Mouse (Mus musculus) hindbrain, postnatal 0 days (tissue): ENCODE data around the gene Epsti1. TPM values are rescaled to one million over a fixed set of nuclear protein-coding genes. Genes with fewer than 3 reads are reported as not detected.
A peak's percentile ranks its signal among the peaks of the same experiment; 100 is the strongest.

ENCODE experiments used
- ATAC-seq: fragments of 200-750 bp; cut with Nextera tagmentation; 2 replicates; pipeline ENCODE4 v1.8.0; 2017; ENCODE audit warnings: mild to moderate bottlenecking, moderate TSS enrichment, moderate library complexity
- DNase-seq: peaks from one replicate; pipeline ENCODE4 v3.0.0-alpha.2; 2015; ENCODE audit warnings: low spot score
- H3K27ac ChIP-seq: fragments of 300-500 bp; sonication (generic); 2 replicates; pipeline ENCODE4 v1.5.1; 2014; ENCODE audit warnings: mild to moderate bottlenecking
- H3K27me3 ChIP-seq: fragments of 300-500 bp; sonication (generic); 2 replicates; pipeline ENCODE4 v1.6.1; 2014; ENCODE audit warnings: low read length, mixed read lengths; ENCODE audit not compliant: insufficient read depth
- H3K36me3 ChIP-seq: fragments of 300-500 bp; sonication (generic); 2 replicates; pipeline ENCODE4 v1.6.1; 2014; ENCODE audit warnings: low read length, mixed read lengths; ENCODE audit not compliant: insufficient read depth
- H3K4me1 ChIP-seq: fragments of 300-500 bp; sonication (generic); 2 replicates; pipeline ENCODE4 v1.6.1; 2014; ENCODE audit warnings: antibody characterized with exemption, low read length, mixed read lengths; ENCODE audit not compliant: insufficient read depth
- H3K4me2 ChIP-seq: fragments of 300-500 bp; sonication (generic); 2 replicates; pipeline ENCODE4 v1.6.1; 2014; ENCODE audit warnings: low read depth, mild to moderate bottlenecking, low read length, moderate library complexity, mixed read lengths
- H3K4me3 ChIP-seq: fragments of 300-500 bp; sonication (generic); 2 replicates; pipeline ENCODE4 v1.5.1; 2014; ENCODE audit warnings: low read length
- H3K9ac ChIP-seq: fragments of 300-500 bp; sonication (generic); replicated peaks from 2 replicates; pipeline ENCODE4 v1.6.1; 2014; ENCODE audit warnings: mild to moderate bottlenecking, low read length, moderate library complexity, mixed read lengths
- H3K9me3 ChIP-seq: fragments of 300-500 bp; sonication (generic); 2 replicates; pipeline ENCODE4 v1.6.1; 2016; ENCODE audit warnings: low read length, mixed read lengths
- CTCF ChIP-seq: IDR thresholded peaks from 2 replicates; pipeline ENCODE4 v1.5.1; 2016; ENCODE audit warnings: antibody characterized with exemption, control low read depth, low read depth
- WGBS: fragments of 180-500 bp; shearing (Covaris S2); extraction: QIAGEN DNeasy Blood & Tissue Kit; methylation state at CpG from one replicate; pipeline ENCODE4 v1.1.7; 2014; 5-methylcytosine and 5-hydroxymethylcytosine counted together
- polyA plus RNA-seq: library from polyadenylated mRNA; unstranded; fragments of >200 nt; fragmentation: Nextera tagmentation; extraction: Ambion mirVana; gene quantifications from 2 replicates; pipeline ENCODE4 v1.2.1, GENCODE M21; 2015
- total RNA-seq: library from RNA; depleted of rRNA; stranded (reverse); fragments of >200 nt; gene quantifications from 2 replicates; pipeline ENCODE4 v1.2.3, GENCODE M21; 2014; rRNA removed

The Epsti1 gene
- total and polyA plus RNA-seq, 2 experiments from 2014 or later, result 0.16 to 0.41 TPM

DNA sequence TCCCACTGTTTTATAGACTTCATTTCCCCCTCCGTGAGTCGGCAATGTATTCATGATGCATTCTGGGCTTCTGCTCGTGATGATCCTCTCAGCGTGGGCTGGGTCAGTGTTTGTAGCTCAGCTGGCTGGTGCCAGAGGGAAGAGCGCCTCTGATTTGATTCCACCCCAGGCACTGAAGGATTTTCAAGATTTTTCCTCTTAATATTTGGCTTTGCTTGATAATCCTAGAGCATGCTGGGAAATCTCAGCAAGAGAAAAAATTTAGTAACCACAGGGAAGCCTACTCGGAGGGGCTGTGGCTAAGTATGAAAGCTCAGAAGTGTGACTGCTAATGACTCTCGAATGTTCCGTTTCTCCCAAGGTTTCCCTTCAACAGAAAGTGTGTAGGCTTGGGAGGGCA, 134.8 kb downstream of the Epsti1 start:
- H3K4me2 ChIP-seq, result peak overlapping the region; percentile 22; the same call in 1 of the 2 replicates
- ATAC-seq (peak; percentile 51; the same call in 1 of the 2 replicates), DNase-seq (peak; percentile 58)
- 41% methylated on average over 8 of the region's 8 CpGs for WGBS
- H3K4me3 ChIP-seq, result no peak overlapping the region
- H3K9me3 ChIP-seq, result no peaks in the 10 kb centered on the region
- TF ChIP-seq CTCF, result no peak
- H3K9ac ChIP-seq, result no peak overlapping the region
- H3K4me1 ChIP-seq, result peaks cover 3% of the 10 kb centered on the region; the same call in 1 of the 2 replicates
- no peaks in the 10 kb centered on the region for H3K27me3 ChIP-seq
- H3K27ac ChIP-seq, result 0 out of 2 replicates have a peak overlapping the region, but pooled peaks have one; percentile 12
- H3K36me3 ChIP-seq, result no peaks in the 10 kb centered on the region

DNA sequence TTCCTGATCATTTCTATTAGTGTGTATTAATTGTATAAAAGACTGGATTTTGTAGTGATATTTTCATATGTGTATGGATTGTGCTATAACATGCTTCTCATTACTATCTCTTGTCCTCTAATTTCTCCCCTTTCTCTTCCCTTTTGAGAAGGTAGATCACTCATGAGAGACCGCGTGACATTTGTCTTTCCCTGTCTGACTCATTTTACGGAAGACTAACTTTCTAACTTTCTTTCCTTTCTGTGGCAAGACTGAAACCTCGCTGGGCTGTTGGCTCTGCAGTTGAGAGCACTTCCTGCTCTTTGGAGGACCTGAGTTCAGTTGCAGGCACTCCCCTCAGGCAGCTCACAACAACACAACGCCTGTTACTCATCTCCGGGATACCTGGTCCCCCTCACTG, 136.6 kb downstream of the Epsti1 start:
- 87% methylated on average over 6 of the region's 6 CpGs for WGBS
- H3K4me1 ChIP-seq, result peaks cover 3% of the 10 kb centered on the region; the same call in 1 of the 2 replicates
- H3K9me3 ChIP-seq, result no peaks in the 10 kb centered on the region
- H3K4me2 ChIP-seq, result no peak overlapping the region
- H3K4me3 ChIP-seq, result no peak overlapping the region
- DNase-seq, result no peak
- ATAC-seq, result no peak
- no peak for TF ChIP-seq CTCF
- H3K36me3 ChIP-seq, result no peaks in the 10 kb centered on the region
- no peak overlapping the region for H3K9ac ChIP-seq
- H3K27ac ChIP-seq, result no peak overlapping the region
- no peaks in the 10 kb centered on the region for H3K27me3 ChIP-seq

DNA sequence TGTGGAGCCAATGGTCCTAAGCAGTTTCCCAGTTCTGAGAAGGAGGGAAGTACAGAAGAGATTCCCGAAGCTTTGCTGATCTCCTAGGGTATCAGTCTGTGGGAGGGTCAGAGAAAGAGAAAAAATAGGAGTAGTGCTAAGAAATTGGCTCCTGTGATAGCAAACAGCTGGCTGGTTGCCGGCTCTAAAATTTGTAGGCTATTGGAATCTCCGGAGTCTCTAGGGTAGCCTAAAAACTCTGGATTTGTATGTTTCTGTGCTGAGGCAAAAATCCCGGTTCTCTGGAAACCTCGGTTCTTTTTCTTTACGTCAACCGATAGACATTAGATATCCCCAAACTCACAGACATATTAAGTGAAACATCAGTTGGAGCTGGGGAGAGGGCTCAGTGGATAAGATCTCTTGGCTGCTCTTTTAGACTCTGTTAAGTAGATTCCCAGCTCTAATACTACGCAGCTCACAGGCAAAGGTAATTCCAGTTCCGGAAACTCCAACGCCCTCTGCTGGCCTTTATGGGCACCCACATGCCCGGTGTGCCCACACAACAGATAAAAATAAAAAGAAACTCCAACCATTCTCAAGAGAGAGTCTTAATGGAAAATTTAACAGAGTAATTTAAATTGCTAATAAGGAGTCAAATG, 138.0 kb downstream of the Epsti1 start:
- ATAC-seq (no peak), DNase-seq (no peak)
- Histone ChIP-seq H3K9me3 (no peaks in the 10 kb centered on the region), H3K9ac (no peak overlapping the region), H3K4me2 (no peak overlapping the region), H3K4me1 (peaks cover 3% of the 10 kb centered on the region; the same call in 1 of the 2 replicates), H3K27ac (no peak overlapping the region), H3K36me3 (no peaks in the 10 kb centered on the region), H3K27me3 (no peaks in the 10 kb centered on the region), H3K4me3 (no peak overlapping the region)
- WGBS, result 83% methylated on average over 11 of the region's 11 CpGs
- peak; percentile 27 for TF ChIP-seq CTCF

DNA sequence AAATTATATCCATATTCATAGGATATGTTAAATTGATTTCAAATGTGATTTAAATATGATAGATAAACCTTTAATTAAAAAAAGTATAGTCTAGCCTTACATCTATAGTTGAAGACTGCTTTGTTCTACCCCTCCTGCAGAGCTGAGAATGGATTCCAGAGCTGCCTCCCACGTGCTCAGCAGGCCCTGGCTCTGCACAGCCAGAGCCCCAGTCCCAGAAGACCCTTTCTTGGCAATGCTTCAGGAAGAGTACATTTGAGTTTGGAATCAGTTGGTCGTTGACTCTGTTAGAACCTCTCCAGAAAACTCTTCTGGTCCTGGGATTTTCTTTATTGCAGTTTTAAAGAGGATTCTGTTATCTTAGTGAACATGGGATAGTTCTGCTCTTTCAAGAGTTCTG, 139.0 kb downstream of the Epsti1 start:
- no peaks in the 10 kb centered on the region for H3K36me3 ChIP-seq
- H3K27ac ChIP-seq, result no peak overlapping the region
- H3K9me3 ChIP-seq, result no peaks in the 10 kb centered on the region
- ATAC-seq, result no peak
- H3K4me3 ChIP-seq, result no peak overlapping the region
- TF ChIP-seq CTCF, result no peak
- no peak for DNase-seq
- peaks cover 3% of the 10 kb centered on the region; the same call in 1 of the 2 replicates for H3K4me1 ChIP-seq
- 13% methylated on average over 2 of the region's 2 CpGs for WGBS
- no peak overlapping the region for H3K4me2 ChIP-seq
- H3K27me3 ChIP-seq, result no peaks in the 10 kb centered on the region
- H3K9ac ChIP-seq, result no peak overlapping the region

DNA sequence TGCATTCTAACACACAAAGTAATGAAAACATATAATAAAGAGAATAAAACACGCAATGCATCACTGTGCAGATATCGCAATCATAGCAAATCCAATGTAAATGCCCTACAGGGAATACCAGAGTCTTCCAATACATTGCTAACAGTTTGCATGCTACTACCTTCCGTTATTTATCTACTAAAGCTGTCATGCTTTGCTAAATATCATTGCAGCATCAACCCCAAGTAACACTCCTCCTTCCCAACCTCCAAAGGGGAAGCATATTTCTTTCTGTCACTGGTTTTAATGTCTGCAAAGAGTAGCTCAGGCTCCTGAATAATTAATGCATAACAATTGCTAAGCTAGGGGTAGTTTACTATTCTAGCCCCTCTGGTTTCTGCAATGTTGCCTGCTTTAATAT, 144.2 kb downstream of the Epsti1 start:
- Histone ChIP-seq H3K4me2 (no peak overlapping the region), H3K9me3 (no peaks in the 10 kb centered on the region), H3K4me3 (no peak overlapping the region), H3K36me3 (no peaks in the 10 kb centered on the region), H3K9ac (no peak overlapping the region), H3K27me3 (no peaks in the 10 kb centered on the region), H3K27ac (no peak overlapping the region), H3K4me1 (no peaks in the 10 kb centered on the region)
- DNase-seq, result no peak
- no peak for TF ChIP-seq CTCF
- 82% methylated on average over 3 of the region's 3 CpGs for WGBS
- no peak for ATAC-seq

DNA sequence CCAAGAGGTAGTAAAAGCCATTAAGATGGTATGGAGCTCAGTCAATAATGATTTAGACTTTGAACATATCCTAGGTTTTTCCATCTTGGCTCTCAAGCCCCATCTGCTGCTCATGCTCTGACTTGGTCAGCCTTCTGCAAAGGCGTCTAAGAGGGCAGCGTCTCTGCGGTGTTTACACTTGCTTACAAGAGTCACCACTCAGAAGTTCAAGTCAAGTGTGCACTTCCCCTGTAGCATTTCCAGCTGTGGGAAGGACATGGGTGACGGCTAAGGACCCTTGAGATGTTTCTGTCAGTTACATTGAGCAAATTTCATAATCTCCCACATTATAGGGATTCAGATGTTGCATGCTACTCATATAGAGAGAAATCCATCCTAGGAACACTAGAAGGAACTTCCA, 144.6 kb downstream of the Epsti1 start:
- WGBS, result 88% methylated on average over 4 of the region's 4 CpGs
- Histone ChIP-seq H3K9ac (no peak overlapping the region), H3K36me3 (no peaks in the 10 kb centered on the region), H3K4me2 (no peak overlapping the region), H3K27ac (no peak overlapping the region), H3K4me3 (no peak overlapping the region), H3K9me3 (no peaks in the 10 kb centered on the region), H3K4me1 (no peaks in the 10 kb centered on the region), H3K27me3 (no peaks in the 10 kb centered on the region)
- TF ChIP-seq CTCF, result no peak
- DNase-seq, result no peak
- no peak for ATAC-seq

Other genes with a start within 250 kb of the Epsti1 start
- gene Dnajc15, start 29.1 kb upstream of the Epsti1 start, total RNA-seq, result 10.6 and 12.9 TPM in 2 replicates
- 93.9 and 98.8 TPM in 2 replicates for gene Dnajc15, start 29.1 kb upstream of the Epsti1 start, polyA plus RNA-seq
- gene Fam216b, start 184.8 kb downstream of the Epsti1 start, total RNA-seq, result 5.4 and 7.3 TPM in 2 replicates
- gene Fam216b, start 184.8 kb downstream of the Epsti1 start, polyA plus RNA-seq, result 4.5 and 6.7 TPM in 2 replicates